Mouse (Mus musculus) adrenal gland, postnatal 25 days (tissue): ENCODE results near the gene Ascc2. TPM values are rescaled to one million over a fixed set of nuclear protein-coding genes. Genes with fewer than 3 reads are reported as not detected.

Source experiments
- DNase-seq: peaks from one replicate; pipeline ENCODE4 v3.0.0; 2021; ENCODE audit warnings: mixed read lengths
- long read RNA-seq: library from polyadenylated mRNA; stranded (forward); transcript quantifications from one replicate; pipeline ENCODE4 v2.0.0, GENCODE M21; 2021
- total RNA-seq: library from RNA; stranded (reverse); gene quantifications from 2 replicates; pipeline ENCODE4 v1.2.3, GENCODE M21; 2021

The Ascc2 gene
- 47.8 and 48.2 TPM in 2 replicates for total RNA-seq
- long read RNA-seq, transcript Ascc2-201 (20 exons, 2,650 nt) = major isoform, 14 of 38 reads
- long read RNA-seq, partial matches to known transcripts = 10 of 38 reads
- long read RNA-seq, other reads (novel, unspliced or antisense) = 14 of 38 reads

GRCm38 (mm10) chr11:4637534-4638234, at the start of gene Ascc2:
TSS of gene Ascc2 (plus strand) at chr11:4637747.
- DNase-seq = peak; percentile 98

GRCm38 (mm10) chr11:4591811-4592210, 45.7 kb upstream of the Ascc2 start:
- no peak for DNase-seq

GRCm38 (mm10) chr11:4593491-4593848, 44.1 kb upstream of the Ascc2 start:
- no peak for DNase-seq

GRCm38 (mm10) chr11:4593849-4594607, 43.5 kb upstream of the Ascc2 start:
- peak; percentile 40 for DNase-seq

- DNase-seq = peak; percentile 97
Measured at GRCm38 (mm10) chr11:4594608-4595500, 42.7 kb upstream of the Ascc2 start, which contains the start of gene Mtmr3. TSS of gene Mtmr3 (minus strand) at chr11:4594863.

DNA sequence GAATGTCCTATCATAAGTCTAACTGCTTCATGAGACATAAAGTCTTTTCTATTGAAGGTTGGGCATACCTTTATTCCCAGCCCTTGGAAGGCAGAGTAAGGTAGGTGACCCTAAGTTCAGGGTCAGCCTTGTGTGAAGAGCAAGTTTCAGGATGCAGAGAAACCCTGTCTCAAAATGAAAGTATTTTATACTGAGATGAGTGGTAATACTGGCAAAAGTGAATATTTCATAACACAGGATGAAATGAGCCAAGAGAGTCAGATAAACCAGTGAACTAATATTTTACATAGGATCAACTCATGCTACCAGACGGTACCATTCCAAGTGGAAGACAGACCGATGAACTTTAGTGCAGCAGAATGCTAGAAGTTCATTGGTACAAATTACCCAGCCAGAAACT, 39.1 kb upstream of the Ascc2 start:
- DNase-seq = no peak

GRCm38 (mm10) chr11:4599916-4600315, 37.6 kb upstream of the Ascc2 start:
- DNase-seq = no peak

- DNase-seq = no peak
Measured at GRCm38 (mm10) chr11:4601890-4602289, 35.7 kb upstream of the Ascc2 start.

GRCm38 (mm10) chr11:4602691-4603441, 34.7 kb upstream of the Ascc2 start:
- DNase-seq = peak; percentile 57

GRCm38 (mm10) chr11:4604441-4604840, 33.1 kb upstream of the Ascc2 start:
- no peak for DNase-seq

DNA sequence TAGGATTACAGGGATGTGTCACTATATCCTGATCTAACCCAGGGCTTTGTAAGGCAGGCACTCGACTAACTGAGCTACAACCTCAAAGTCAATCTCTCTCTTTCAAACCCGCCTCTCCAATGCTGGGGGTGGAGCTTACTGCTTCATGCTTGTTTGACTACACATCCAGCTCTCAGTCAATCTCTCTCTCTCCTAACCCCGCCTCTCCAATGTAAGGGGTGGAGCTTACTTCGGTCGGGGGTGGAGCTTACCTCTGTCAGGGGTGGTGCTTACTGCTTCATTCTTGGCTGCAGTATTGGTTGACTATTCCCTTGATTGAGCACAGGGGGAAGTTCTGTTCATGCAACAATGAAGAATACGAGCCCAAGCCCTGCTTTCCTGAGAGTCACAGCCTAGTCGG, 32.1 kb upstream of the Ascc2 start:
- no peak for DNase-seq

GRCm38 (mm10) chr11:4606541-4606940, 31.0 kb upstream of the Ascc2 start:
- DNase-seq = no peak

DNA sequence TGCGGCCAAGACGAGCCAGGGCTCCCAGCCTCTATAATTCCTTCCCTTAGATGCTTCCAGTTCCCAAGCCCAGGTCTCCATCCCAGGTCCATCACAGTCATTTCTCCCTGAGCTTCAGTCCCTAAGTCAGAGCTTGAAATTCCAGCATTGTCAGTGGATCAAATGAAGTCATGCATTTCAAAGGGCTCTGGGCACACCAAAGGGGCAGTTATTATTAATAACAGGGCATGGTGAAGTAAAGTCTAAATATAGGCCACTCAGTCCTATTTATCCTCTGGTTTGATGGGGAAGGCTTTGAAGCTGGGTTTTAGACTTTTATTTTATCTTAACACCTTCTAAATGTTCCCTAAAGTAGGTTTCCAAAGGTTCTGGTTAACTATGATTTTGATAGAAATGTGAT, 25.6 kb upstream of the Ascc2 start:
- no peak for DNase-seq

- no peak for DNase-seq
Measured at GRCm38 (mm10) chr11:4620017-4620485, 17.5 kb upstream of the Ascc2 start, which contains the start of gene Gm11032. TSS of gene Gm11032 (plus strand) at chr11:4620067.

DNA sequence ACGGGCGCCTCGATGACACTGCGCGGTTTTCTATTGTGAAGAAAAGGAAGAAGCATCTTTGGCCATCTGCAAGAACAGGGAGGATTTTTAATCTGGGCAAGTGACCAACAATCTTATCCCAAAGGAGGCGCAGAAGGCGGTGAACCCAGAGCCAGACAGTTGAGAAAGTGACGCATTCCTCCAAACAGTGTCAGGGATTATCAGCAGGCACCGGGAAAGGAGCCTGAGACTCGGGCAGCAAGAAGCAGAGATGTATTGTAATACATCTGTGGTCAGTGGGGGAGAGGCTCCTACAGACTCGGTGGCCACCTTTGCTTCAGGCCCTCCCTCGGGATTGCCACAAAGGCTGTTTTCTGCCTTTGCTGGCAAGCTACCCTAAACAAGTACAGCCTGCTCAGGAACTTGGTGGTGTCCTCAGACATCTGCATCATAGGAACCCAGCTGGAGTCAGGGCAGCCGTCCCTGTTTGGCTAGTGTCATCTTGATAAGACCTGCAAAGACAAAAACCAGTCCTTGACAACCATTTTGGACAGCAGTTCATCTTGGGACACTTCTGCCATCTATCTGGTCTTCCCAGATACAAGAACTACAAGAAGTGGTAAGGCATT, 16.9 kb upstream of the Ascc2 start:
- no peak for DNase-seq

DNA sequence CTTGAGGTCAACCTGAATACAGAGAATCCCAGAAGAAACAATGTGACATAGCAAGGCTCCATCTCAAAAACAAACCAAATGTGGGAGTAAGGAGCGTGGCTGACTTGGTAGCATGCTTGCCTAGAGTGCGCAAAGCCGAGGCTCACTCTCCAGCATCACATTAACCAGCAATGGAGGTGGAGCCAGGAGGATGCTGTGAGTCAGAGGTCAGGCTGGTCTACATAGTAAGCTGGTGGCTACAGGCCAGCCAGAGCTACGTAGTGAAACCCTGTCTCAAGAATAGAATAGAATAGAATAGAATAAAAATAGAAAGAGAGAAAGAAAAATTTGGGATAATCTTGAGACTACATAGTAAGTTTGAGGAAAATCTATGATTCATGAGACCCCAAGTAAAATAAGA, 15.7 kb upstream of the Ascc2 start:
- peak; percentile 54 for DNase-seq

- DNase-seq = no peak
Measured at GRCm38 (mm10) chr11:4622442-4622986, 15.0 kb upstream of the Ascc2 start.

- DNase-seq = no peak
Measured at GRCm38 (mm10) chr11:4622997-4623396, 14.6 kb upstream of the Ascc2 start.

DNA sequence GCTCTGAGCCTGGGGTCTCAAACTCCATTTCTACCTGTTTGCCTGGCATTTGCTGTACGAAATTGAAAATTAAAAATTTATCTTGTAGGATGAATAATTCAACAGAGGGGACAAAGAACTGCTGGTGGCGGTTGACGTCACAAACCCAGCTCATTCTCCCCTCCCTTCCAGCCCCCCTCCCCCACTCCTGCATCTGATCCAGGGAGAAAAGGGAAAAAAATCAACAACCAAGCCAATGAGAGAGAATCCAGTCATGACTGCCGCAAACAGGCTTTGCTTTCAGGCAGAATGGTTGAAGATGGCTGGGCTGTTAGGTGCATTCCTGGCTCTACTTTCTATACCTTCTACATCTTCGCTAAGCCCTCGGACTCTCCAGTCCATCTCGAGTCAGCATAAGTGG, 11.6 kb upstream of the Ascc2 start:
- DNase-seq = no peak

DNA sequence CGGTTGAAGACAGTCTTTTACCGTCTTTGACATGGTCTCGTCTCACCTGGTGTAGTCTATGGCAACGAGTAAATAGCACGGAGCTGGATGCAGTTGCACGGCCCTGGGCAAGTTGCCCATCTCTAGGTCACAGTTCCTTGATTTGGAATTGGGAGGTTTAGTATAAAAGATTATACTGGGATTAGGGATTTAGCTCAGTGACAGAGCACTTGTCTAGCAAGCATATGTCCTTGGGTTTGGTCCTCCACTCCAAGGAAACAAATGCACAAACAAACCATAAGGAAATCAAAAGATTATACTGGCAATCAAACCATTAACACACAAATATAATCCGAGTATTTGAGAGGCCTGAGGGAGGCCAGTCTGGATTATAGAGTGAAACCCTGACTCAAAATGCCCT, 9.9 kb upstream of the Ascc2 start:
- no peak for DNase-seq

GRCm38 (mm10) chr11:4629861-4630280, 7.7 kb upstream of the Ascc2 start:
- DNase-seq = no peak
